Comparison of ENCODE assay signal across 23 mouse cellular contexts in genomic region chr1:191943638-191944037, GRCm38 (mm10).
"Had no signal": no experiment of that assay in that cellular context is flagged by ENCODE, and none has a peak within 500 bp of the region (broad histone marks: within the 10 kb centered on the region; RNA-seq: fewer than 3 reads in every experiment).

No protein-coding gene starts in this region.

- H3K4me2 ChIP-seq: heart, embryonic 12.5 days; hindbrain, embryonic 12.5 days; hindbrain, embryonic 14.5 days; intestine, embryonic 15.5 days; limb, embryonic 12.5 days had no signal

- H3K4me1 ChIP-seq: hindbrain, embryonic 10.5 days; hindbrain, embryonic 12.5 days; limb, embryonic 12.5 days had no signal

- ATAC-seq: forebrain, embryonic 16.5 days; hindbrain, embryonic 16.5 days; inflammation-experienced regulatory T-cells, adult 6 months; intestine, embryonic 15.5 days; intestine, postnatal 0 days had no signal

- H3K9ac ChIP-seq: heart, embryonic 12.5 days; hindbrain, embryonic 12.5 days; hindbrain, embryonic 14.5 days; intestine, embryonic 15.5 days; limb, embryonic 12.5 days had no signal

- H3K36me3 ChIP-seq: heart, embryonic 10.5 days; heart, embryonic 12.5 days; hindbrain, embryonic 10.5 days; hindbrain, embryonic 12.5 days; intestine, embryonic 15.5 days; limb, embryonic 10.5 days; limb, embryonic 12.5 days had no signal

- H3K9me3 ChIP-seq: heart, embryonic 10.5 days; heart, embryonic 12.5 days; hindbrain, embryonic 10.5 days; hindbrain, embryonic 12.5 days; intestine, embryonic 15.5 days; limb, embryonic 10.5 days; limb, embryonic 12.5 days had no signal

- H3K27me3 ChIP-seq: hindbrain, embryonic 12.5 days; intestine, embryonic 15.5 days; limb, embryonic 12.5 days had no signal

- DNase-seq: gastrocnemius, postnatal 14 days; gastrocnemius, postnatal 36 days; heart, postnatal 10 days; heart, postnatal 4 days; kidney, adult 18-20 months; kidney, adult 8-10 months; kidney, postnatal 10 days; kidney, postnatal 4 days had no signal

- H3K4me3 ChIP-seq: heart, adult 2 months; heart, embryonic 10.5 days; heart, embryonic 12.5 days; hindbrain, embryonic 10.5 days; hindbrain, embryonic 12.5 days; intestine, embryonic 15.5 days; layer of hippocampus, adult 2 months; left cerebral cortex, adult 2 months; limb, embryonic 10.5 days; limb, embryonic 12.5 days had no signal

- H3K27ac ChIP-seq: heart, embryonic 10.5 days; hindbrain, embryonic 10.5 days; hindbrain, embryonic 12.5 days; hindbrain, embryonic 14.5 days; intestine, embryonic 15.5 days; layer of hippocampus, adult 2 months; left cerebral cortex, adult 2 months; limb, embryonic 10.5 days; limb, embryonic 12.5 days had no signal
